Mouse (Mus musculus) neural tube, postnatal 0 days (tissue): ENCODE results near the gene Dtd1. TPM values are rescaled to one million over a fixed set of nuclear protein-coding genes. Genes with fewer than 3 reads are reported as not detected.

ENCODE experiments used
- microRNA-seq: library from miRNA; unstranded; fragments of <30 nt; microRNA quantifications from one replicate; pipeline ENCODE4, GENCODE M21; 2016
- polyA plus RNA-seq: library from polyadenylated mRNA; unstranded; fragments of >200 nt; fragmentation: Nextera tagmentation; extraction: Ambion mirVana; gene quantifications from 2 replicates; pipeline ENCODE4 v1.2.1, GENCODE M21; 2015

Dtd1 gene
- 178 and 183 TPM in 2 replicates for polyA plus RNA-seq

DNA sequence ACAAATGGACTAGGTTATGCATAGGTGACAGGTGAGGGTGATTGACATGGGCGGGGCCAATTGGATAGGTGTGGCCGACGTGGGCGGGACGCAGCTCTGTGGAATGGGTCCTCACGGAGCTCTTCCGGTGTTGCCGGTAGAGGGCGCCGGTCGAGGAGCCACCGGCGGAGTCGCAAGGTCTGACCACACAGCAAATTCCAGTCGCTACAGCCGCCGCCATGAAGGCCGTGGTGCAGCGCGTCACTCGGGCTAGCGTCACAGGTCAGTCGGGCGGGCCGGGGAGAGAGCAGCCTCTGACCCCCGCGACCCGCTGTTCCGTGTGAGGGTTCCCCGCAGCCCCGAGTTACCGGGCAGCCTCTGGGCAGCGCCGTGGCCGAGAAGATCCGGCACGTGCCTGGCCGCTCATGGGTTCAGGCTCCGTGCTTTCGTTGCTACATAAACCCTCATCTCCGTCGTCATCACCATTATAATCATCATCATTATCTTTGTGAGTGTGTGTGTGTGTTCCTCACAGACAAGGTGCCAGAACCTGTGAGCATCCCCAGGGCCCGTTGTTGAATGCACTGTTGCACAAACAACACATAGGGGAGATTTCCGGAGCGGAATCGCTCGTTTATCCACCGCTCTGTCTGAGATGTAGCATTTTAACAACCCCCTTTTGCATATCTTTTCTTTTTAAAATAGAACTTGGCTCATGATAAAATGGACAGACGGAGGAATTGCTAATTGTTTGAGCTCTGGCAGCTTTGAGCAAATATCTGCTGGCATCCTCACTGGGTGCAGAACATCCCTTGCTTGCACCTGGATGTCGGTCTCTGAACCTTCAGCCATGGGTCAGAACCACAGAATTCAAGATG lies at the start of gene Dtd1:
Gene Dtd1 (plus strand): TSS at position 67 of the 857 bp plus-strand sequence.

DNA sequence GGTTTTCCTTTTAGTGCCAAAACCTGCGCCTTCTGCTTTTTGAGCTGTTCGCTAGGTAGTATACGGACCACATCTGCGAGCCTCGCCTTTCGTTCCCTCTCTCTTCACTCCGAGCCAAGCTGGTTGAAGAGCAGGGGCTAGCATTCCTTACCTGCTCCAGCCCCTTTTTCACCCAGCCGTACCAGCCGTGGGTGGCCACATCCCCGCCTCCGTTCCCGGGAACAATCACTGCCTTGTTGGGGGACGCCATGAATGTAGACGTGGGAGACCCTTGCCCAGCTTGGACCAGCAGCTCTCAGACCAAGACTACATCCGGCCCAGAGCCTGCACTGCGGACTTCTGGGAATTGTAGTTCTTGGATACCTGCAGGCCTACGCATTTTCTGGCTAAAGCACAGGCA lies 49.2 kb upstream of the Dtd1 start, which contains the start of gene Rbbp9:
Gene Rbbp9 (minus strand): TSS at position 341 of the 400 bp plus-strand sequence.

DNA sequence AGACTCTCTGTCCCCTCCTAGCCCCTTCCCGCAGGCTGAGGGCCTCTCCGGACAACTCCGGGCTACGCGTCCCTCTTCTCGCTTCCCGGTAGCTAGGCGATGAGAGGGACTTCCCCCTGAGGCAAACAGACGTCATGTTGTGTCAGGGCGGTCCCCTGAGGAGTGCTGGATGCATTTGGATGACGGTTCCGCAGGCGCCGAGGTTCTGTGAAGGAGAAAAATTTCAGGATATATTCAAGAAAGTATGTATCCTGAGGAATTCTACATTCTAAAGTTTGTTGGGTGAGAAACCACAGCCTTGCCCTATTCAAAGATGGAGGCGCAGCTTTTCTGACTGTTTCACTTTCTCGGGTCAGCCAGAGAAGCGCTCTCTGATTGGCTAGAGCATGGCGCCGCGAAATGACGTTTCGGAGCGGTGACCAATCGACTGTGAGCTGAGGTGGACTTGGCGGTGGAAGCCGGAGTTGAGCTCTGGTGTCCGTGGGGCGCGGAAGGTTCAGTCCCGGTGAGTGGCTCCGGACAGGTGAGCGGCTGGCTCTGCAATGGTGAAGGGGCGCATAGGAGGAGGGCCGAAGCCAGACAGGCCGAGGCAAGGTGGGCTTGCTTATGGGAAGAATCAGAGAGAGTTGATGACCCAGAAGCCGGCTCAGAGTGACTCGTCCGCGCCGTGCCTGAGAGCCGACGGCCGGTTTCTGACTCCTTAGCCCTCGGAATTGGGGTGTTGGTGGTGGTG lies 43.7 kb upstream of the Dtd1 start, which contains the start of gene Sec23b:
Gene Sec23b (plus strand): TSS at position 410 of the 733 bp plus-strand sequence.

DNA sequence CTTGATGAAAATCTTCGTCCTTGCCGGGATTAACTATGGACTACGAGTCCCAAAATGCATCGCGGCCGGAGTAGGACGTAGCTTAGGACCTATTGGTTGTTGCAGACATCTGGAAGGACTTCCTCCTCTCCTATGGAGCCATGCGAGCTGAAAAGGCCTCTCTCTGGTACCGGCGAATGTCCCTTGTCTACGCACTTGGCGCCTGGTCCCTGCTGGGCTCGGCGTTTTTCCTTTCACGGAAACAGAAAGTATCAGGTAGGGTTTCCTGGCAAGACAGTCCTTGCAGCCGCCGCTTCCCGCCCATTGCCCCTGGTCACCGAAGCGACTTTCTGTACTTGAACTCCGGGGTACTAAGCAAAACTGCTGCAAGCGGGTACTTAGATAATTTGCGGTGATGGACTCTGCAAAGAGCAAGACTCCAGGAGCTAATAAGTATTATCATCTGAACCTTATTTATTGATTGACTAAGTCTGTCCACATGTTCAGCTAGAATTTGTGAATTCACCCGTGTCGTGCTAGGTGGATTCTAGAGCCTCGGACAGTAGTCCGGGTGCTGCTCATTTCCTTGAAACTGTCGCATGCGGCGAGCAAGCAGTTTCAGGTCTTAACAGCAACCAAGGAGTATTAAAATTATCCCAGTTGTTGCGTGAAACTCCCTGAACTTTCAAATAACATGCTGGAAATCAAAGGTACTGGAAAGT lies 5.6 kb upstream of the Dtd1 start, which contains the start of gene Smim26:
Gene Smim26 (plus strand): TSS at position 104 of the 701 bp plus-strand sequence.

Small RNA genes lying within 50 kb of the gene (microRNA-seq; reads per million reads assigned to microRNA genes)
- not detected for gene Gm24823

Other genes starting within 250 kb of the Dtd1 start
- gene Kat14, start 230.9 kb upstream of the Dtd1 start, polyA plus RNA-seq = 17.2 and 18.5 TPM in 2 replicates
- 0.98 and 2.3 TPM in 2 replicates for gene Pet117, start 230.9 kb upstream of the Dtd1 start, polyA plus RNA-seq
- gene Dzank1, start 72.5 kb upstream of the Dtd1 start, polyA plus RNA-seq = 24.1 and 28.5 TPM in 2 replicates
- 18.0 and 18.7 TPM in 2 replicates for gene Polr3f, start 72.2 kb upstream of the Dtd1 start, polyA plus RNA-seq
- gene Rbbp9, start 49.0 kb upstream of the Dtd1 start, polyA plus RNA-seq = 41.8 and 43.0 TPM in 2 replicates
- gene Sec23b, start 43.7 kb upstream of the Dtd1 start, polyA plus RNA-seq = 51.4 and 58.7 TPM in 2 replicates
- 97.8 and 114 TPM in 2 replicates for gene Smim26, start 5.8 kb upstream of the Dtd1 start, polyA plus RNA-seq
- gene Scp2d1, start 223.8 kb downstream of the Dtd1 start, polyA plus RNA-seq = not detected in 2 replicates